Mouse (Mus musculus) R1 (cell line): ENCODE data around the gene Lmo1.
A peak's percentile ranks its signal among the peaks of the same experiment; 100 is the strongest.

ENCODE experiments used
- DNase-seq: peaks from one replicate; pipeline ENCODE4 v3.0.0-alpha.2; 2018; ENCODE audit warnings: low read depth, low spot score

The Lmo1 gene

DNA sequence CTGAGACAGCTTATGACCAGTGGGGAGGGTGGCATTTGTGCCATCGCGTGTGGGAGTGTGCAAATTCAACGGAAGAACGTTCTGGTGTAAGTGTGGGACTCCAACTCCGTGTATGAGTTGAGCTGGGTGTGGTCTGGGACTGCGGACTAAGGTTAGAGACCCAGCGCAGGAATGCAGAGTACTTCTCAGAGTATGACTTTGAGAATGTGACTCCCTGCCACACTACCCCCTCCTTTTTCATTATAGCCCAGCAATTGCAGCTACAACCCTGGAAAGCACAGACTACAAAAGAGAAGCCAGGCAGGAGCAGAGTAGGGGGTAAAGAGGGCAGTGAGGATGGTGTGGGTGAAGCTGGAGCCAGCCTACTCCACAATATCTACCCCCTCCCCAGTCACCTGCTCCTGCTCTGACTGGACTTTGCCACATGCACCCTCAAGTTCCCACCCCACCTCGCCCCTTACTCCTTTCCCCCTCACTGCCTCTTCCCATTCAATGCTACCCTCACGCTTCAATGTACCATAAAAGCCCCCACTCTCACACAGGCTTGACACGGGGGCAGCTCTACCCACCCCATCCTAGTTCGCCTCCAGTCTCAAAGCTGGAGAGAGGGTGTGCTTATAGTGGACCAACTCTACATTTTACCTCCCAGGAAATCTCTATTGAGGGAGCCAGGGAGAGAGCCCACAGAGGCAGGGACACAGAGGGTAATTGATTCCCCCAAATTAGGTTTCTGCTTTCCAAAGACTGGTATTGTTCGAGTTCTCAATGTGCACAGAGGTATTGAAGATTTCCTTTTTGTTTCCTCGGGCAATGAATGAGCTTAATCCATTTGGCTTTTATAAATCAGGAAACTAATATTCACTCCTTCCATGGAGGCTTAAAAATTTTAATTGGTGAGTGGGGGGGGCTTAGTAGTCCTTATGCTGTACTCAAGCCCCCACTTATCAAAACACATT, 941 bp upstream of the Lmo1 start:
- no peak for DNase-seq

DNA sequence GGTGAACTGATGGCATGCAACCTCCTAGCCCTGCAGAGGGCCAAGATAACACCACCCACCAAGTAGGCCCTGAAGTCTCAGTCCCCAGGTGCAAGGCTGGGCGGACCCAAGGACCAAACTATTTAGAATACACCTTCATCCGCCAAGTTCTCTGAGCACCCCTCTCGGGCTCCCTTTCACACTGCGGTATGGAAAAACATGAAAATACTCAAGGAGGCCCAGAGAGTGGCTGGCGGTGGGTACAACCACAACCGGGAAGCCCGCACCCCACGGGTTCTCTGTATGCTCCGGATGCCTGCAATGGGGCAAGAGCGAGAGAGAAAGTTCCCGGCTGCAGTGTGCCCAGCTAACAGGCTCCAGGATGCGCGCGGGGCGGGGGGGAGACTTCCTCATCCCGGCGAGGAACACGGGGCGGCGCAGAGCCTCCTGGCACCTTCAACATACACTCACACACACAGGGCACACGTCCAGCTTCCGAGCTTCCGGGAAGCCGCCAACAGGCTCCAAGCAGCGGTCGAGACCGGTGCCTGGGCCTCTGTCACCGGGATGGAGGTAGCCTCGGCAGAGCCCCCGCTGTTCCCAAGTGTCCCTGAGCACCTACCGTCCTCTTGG, 564 bp downstream of the Lmo1 start:
- DNase-seq: peak; percentile 52

DNA sequence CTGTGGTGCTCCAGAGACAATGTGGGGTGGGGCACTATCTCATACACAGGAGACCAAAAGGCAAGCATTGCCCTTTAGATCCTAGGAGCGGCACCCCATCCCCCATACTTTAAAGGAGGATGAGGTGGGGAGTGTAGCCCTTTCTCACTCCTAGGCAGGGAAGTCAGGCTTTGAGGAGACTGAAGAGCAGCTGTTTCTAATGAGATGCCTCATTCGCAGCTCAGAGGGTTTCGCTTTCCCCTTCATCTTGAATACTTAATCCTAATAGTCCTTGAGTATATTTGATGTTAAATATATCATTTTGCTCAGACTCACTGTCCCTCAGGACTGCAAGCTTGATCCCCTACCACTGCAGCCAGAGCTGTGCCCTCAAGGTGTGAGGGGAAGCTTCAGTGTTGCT, 3.1 kb downstream of the Lmo1 start:
- DNase-seq: peak; percentile 12

DNA sequence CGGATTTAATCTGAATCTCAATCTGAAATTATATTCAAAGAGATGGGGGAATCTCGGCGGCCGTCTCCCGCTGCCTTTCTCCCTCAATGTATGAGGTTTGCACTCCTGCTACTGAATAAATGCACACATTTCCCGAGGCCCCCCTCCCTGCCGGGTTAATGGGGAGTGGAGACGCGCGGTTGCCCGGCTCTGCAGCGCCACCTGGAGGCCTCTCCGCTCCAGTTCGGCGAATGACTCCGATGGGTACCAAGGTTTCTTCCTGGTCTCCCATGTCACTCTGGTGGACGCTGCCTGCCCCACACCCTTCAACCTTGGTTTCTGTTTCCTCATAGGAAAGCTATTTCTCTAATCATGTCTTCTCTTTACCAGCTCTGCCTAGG, 4.6 kb downstream of the Lmo1 start:
- DNase-seq: peak; percentile 79

DNA sequence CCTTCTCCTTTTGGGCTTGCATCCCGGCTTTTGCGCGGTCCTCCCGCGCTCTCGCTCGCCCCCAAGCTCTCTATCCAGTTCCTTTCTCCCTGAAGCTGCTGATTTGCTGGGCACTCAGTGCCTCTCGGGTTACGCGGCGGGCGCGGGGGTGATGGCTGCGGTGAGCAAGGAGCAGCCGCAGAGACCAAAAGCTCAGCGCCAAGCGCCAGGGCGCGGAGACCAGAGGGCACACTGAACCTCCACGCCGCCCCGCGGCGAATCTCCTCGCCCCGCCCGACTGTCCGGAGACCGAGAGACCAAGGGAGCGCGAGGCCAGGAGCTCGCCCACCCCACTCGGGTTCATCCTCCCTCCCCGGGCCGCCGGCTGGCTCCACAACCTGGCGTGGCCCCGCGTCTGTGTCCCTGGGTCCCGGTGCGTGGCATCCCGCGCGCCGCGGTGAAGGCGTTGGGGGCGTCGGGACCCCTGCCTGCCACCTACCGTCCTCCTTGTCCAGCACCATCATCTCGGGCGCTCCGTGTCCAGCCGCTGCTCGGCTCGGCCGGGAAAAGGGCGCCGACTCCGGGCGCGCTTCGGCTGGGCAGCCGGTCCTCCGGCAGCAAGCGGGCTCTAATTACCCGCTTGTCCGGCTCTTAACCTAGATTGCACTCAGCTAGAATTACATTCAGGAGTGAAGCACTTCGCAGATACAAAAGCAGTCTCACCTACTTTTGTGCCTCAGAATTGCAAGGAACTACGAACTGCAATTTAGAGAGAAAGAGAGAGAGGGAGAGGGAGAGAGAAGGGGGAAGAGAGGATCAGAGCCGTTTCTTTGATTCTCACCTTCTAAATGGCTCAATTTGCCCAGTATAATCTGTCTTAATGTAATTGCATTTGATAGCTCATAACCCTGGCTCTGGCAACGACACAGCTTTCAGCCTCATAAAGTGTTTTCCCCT, 5.2 kb downstream of the Lmo1 start:
- DNase-seq: peak; percentile 33

DNA sequence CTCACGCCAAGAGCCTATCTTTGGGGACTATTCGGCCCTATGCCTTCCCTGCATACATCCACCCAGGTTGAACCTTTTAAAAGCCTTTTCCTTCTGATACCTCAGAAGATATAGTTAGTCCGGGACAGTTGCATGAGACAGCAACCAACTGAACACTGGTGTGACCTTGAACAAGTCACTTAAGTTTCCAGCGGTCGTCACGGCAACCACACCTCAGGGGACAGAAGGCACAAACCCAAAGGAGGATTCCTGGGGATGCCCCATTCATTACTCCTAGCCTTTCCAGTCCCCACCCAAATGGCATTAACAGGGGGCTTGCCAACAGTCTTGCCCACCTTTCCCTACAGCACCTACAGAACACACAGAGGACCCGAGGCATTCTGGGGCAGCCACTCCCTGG, 6.3 kb downstream of the Lmo1 start:
- peak; percentile 58 for DNase-seq

DNA sequence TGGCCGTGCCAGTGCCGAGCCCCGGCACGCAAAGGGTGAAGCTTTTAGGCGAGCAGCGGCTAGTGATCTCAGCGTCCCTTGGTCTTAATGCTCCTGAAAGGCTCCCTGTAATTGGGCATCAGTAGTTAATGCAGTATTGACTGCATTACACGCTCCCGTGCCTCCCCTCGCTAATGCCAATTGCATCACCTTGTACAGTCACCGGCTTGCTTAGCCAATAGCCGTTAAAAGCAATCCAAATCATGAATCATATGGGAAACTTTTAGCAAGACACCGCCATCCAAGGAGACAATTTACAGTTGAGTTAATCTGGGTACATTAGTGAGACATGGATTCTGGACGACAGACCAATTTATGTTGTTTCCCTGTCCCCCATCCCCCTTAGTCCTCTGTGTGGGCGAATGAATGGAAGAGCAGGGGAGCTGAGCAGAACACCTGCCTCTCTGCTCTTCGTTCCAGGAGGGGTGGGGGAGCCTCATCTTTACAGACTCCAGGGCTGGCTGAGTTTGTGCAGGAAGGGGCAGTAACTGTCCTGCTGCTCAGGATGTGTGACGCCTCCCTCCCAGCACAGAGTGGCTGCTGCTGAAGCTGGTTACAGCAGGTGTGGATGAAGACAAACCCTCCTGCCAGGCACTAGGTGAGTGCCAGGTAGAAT, 8.9 kb downstream of the Lmo1 start:
- no peak for DNase-seq

DNA sequence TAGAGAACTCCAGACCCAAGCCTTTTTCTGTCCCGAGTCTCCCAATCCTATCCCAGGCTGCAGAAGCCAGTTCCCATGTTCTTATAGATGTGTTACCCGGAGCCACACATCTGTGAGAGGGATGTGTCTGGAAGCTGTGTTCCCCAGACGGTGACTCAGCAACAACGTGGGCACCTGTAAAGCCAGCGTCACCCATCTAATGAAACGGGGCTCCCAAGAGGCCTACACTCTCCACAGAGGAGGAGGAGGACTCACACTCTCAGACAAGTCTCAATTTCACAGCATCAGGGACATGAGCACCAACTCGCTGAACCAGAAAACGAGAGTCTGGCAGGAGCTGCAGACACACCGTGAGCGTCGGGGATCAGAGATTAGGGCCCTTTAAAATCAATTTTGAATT, 20.7 kb downstream of the Lmo1 start:
- DNase-seq: no peak

DNA sequence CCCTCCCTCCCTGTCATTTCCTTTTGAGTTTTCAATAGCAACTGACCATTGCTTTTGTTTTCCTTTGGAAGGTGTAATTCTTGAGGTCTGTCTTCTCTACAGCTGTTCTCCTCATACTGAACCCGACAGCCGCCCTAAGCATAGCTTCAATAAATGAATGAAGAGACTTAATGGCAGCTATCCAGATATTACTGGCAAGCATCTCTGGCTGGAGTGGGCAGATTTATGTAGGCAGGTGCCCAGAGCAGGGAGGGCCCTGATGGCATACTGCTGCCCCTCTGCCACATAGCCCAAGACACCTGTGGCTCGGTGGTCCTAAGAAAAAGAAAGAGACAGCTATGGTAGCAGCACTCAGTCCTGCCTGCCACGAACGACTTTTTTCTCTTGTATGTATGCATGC, 21.5 kb downstream of the Lmo1 start:
- no peak for DNase-seq

DNA sequence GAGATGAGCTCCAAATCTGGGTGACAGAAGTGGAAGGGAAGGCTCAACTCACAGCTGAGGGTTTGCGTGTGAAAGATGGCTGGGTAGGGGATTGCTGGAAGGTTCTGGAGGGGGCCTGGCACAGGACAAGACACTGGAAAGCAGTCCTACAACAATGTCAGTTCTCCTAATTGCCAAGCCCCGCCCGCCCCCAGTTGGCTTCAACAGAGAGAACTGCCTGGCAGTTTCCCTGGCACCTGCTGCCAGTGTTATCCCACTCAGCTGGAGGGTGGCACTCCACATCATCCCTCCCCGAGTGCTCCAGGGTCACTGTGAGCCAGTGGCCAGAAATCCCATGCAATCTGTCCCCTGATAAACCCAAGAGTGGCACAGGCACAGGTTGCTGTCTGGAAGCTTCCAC, 23.9 kb downstream of the Lmo1 start:
- no peak for DNase-seq

DNA sequence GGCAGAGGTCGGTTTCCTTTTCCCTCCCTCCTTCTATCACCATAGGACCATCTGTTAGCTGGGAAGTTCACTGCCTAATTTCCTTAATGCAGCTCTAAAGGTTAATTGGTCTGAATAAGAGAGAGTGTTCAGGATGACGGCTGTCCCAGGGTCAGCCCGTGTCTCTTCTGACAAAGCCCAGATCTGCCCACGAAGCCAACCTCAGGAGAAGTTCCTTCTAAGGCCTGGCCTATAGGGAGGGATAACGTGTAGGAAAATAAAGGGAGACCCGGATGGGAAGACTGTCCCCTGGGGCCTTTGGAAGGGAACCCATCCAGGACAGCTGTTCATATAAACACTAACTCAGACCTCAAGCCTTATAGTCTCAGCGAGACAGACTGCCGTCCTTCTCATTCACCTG, 29.8 kb downstream of the Lmo1 start:
- DNase-seq: no peak

DNA sequence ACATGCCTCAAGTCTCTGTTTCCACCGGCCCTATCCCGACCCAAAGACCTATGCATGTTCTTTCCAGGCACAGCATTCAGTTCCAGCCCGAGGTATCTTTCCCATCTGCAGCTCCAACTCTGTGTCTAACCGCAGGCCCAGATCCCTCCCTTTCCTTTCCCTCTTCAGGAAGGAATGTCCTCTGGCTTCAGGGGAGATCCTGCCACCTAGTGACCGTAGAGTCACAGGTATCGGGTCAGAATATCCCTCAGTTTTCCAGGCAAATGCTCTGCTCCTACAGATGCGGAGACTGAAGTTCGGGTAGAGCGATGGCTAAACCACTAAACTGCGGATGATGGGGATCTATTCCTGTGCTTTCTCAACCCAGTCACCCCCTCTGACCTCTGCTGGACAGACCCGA, 30.3 kb downstream of the Lmo1 start:
- peak; percentile 25 for DNase-seq

DNA sequence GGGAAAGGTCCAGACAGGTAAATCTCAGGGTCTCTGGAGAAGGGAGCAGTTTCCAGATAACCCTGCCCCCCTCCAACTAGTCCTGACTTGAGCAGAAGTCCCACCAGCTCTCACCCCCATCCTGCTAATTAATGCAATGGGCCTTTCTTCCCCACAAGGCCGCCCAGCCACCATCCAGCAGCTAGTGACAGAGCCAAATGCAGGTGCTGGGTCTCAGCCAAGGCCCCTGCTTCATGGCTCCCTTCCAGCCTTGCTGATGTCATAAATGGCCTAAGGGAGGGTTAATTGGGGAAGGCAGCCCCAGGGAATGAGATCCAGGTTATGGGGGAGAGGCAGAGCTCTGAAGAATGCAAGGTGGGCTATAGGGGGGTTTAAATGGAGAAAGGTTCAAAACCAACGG, 32.4 kb downstream of the Lmo1 start:
- DNase-seq: no peak

DNA sequence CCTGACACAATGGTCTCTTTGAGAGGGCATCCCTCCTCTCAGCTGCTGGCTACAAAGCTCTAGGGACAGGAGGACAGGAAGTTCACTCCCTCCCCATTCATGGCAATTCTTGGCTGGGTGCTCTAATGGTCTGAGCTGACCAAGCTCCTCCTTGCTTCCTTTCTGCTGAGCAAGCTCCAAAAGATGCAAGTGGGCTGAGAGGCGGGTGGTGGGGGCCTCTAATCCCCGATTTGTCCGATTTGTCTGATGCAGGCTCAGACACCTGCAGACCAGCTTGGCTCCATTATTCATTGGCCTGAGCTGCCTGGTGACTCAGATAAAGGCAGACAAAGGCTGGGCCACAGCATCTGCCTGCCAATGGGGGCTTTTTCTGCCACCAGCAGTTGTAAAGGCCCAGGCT, 33.3 kb downstream of the Lmo1 start:
- DNase-seq: no peak

DNA sequence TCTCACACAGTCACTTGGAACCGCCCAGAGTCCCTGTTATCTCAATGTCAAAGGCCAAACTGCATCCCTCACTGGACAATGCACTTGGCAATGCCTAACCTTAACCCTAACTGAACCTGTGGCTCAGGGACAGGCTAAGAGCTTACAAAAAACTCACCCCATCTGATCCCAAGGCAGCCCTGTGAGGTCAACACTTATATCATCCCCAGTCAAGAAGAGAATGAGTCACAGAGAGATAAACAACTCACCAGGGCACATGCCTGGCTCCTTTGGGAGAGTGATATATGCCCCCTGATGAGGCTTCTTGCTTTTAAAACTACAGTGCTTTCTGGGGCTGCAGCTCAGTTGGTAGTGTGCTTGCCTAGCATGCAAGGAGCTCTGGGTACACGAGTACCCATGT, 34.0 kb downstream of the Lmo1 start:
- no peak for DNase-seq

DNA sequence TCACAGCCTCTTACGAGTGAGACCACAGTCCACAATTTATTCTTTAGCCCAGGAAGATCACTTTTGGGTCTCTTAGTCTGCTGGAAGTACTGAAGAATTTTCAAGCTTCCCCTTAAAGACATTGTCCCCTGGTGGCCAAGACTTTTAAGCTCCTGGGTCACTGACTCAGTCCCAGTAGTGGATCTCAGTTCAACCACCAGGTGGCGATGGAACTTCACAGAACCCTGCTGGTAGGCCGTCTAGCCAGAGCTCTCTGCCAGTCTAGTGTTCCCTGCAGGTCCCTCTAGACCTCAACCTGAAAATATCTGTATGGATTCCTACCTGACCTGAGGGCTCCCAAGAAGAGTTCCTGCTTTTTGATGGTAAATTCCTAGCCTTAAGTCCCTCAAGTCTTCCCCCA, 35.6 kb downstream of the Lmo1 start:
- DNase-seq: peak; percentile 87

DNA sequence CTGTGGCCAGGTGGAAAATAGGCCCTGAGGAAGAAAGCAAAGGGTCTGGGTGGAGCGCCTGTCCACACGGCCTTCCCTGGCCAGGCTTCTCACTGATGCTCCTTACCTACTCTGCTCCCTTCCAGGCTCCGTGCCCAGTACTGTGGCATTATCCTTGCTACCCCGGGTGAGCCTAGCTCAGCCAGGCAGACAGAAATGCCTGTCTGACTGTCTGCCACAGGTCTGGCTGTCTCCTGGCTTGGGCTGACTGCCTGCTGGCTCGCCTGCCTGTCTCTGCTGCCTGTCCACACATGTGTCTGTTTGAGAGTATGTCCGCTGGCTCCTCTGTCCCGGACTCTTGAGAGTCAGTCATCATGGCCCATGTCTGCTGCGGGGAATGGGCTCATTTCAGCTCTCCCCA, 37.6 kb downstream of the Lmo1 start:
- no peak for DNase-seq

DNA sequence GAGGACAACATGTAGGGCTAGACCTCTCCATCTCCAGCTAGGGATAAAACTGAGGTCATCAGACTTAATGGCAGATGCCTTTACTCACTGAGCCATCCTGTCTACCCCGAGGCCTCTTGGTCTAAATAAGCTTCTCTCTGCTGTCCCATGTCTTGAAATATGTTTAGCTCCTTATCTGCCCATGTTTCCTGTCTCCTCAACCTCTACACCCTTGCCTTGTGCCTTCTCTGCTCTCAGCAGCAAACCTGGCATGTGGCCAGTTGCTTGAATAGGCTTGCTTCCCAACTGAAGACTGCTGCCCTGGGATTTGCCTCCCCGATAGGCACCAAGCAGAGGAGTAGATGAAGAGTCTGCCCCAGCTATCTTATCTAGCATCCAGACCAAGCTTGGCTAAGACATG, 43.4 kb downstream of the Lmo1 start:
- DNase-seq: no peak

DNA sequence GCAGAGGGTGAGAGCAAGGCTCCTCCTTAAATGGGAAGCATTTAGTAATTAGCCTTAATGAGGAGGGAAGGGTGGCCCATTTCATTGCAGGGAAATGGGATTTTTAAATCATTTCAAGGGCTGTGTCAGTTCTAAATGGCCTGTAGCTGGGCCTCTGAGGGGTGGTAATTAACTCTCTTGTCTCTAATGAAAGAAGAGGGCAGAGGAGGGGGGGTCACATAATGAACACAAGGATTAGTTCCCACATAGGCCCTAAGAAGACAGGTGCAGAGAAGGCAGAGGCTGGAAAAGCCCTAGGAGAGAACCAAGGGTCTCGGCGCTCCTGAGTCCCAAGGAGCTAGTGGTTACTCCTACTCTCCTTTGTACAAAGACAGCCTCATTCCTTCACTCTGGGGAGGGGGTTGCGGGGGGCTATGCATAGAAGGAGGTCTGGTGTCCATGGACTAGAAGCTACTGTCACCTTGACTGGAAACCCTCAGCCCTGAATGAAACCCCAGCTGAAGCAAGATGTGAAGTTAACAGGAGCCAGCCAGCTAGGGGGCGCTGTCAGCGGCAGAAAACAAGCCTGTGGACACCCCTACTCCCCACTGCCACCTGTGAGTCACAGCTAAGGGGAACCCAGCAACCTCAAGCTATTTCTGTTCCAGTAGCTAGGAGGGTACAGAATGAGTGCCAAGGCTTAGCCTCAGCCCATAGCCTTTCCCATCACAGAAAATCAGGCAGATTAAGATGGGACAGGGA, 44.9 kb downstream of the Lmo1 start:
- no peak for DNase-seq

DNA sequence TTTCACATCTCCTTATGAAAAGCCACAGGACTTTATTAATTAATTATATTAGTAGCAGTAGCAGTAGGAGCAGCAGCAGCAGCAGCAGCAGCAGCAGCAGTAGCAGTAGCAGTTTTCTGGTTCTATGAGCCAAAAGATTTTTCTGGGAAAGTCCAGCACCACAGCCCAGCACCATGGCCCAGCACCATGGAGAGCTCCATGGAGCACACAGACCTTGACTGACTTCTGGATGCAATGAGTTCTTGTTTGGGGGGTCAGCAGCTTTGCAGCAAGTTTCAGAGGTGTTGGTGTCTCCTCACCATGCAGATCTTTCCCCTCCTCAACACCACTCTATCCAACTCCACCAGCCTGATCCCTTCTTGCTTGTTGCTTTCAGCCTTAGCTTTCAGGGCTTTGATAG, 45.6 kb downstream of the Lmo1 start:
- DNase-seq: peak; percentile 25

DNA sequence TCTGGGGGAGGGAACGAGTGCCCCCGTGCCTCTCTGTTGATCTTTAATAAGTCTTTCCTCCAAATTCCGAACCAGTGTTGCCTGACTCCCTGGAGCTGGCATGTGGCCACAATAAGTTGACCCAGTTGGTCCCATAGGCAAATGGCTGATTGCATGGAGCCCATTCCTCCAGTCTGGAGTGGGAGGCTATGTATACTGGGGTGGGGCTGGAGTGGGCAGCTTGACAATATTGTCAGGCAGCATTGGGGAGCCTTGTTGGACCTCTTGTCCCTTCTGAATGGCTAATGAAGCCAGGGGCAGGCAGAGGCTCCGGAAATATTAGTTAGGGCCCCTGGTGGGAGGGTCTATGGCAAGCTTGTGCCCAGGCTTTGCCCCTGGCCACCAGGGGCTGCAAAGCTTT, 59.1 kb downstream of the Lmo1 start:
- DNase-seq: no peak
